Mouse (Mus musculus) gonadal fat pad, adult 2 months (tissue): ENCODE measurements at regions not wholly inside any gene's neighbourhood (a gene's known extent, or its start where the extent isn't known, plus 50 kb on each side); places are given as distances from the start of the nearest gene placed in this dataset.
"Not testable (repeated sequence)": the region's sequence is repeated elsewhere in the genome, so short reads cannot be mapped to it uniquely, and the experiment has no call there.

ENCODE experiments used
- DNase-seq: peaks from one replicate; pipeline ENCODE4 v3.0.0-alpha.2; 2012; ENCODE audit warnings: low read depth

DNA sequence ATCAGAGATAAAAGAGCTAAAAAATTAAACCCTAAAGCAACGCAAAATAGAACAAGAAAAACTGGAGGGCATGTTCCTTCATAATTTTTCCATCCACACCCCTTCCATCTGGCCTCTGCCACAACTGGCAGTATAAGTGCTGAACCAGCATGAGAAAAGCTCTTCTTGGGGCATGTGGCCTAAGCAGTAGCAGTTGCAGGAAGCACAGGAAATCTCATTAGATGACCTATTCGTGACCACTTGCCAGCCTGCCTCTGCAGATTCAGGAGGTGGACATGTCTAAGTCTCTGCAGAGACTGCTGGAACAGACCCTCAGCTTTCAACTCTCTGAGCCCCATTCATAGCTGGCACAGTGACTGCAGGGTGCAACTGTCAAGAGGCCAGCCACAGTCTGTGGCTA lies 116.5 kb upstream of the Teddm2 start:
- no peak for DNase-seq

DNA sequence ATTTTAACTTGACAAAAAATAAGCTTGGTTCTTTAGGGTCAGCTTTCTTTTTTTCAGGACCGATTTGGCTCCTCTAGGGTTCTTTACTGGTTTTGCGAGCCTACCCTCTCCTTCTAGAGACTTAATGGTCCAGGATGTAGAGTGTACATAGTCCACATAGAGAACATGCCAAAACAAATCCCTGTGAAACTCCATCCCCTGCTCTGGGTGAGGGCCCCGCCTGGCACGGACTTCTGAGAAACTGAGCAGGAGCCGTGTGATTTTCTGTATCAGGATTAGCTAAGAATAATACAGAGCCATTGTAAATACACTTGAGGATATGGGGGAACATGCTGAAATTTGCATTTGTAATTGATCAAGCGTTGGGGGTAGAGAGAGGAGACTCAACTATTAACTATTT lies 118.2 kb upstream of the Teddm2 start:
- no peak for DNase-seq

DNA sequence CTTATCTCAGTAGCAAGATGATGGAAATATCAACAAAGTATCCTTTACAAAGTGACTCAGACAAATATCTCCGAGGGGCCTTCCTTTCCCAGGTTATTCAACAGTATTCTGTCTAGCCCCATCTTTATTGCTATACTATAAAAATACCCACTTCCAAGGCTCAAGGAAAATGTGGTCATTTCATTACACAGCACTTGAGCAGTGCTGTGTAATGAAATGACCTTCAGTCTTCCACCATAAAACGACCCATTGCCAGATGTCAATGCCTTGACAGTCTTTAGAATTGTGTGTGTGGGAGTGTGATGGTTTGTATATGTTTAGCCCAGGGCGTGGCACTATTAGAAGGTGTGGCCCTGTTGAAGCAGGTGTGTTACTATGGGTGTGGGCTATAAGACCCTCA lies 124.3 kb upstream of the Teddm2 start:
- DNase-seq = no peak

DNA sequence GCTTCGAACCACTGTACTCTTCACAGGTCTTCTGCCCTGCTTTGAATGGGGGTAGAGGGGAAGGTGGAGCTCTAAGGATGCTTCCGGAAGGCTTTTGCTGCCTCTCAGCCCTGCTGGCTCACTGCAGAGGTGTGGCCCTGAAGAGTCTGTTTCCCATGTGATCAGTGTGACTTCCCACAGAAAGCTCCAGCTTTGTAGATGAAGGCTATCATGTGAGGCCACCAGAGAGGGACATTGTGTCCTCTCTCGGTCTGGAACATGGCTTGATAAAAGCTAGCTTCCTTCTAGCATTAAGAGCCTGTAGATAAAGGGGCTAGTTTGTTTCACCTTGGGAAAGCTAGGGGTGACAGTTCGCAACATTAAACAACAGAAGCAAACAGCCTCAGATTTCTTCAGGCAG lies 127.3 kb upstream of the Teddm2 start:
- DNase-seq = no peak

DNA sequence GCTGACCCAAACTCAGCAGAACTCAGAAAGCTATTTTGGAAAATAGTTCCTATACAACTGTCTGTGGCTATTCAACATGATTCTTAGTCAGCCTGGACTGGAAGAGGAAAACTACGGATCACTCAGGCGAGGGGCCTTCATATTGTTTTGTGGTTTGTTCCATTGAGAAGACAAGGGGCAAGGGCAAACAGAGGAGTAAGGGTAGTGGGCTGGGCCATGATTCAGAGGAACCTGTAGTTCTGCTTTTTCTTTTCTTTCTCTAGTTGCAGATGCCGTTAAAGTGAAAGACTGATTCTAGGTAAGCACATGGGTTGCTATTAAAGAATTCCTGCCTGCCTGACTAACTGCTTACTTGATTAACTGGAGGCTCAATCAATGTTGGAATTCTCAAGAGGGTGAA lies 129.8 kb upstream of the Teddm2 start:
- DNase-seq = no peak

DNA sequence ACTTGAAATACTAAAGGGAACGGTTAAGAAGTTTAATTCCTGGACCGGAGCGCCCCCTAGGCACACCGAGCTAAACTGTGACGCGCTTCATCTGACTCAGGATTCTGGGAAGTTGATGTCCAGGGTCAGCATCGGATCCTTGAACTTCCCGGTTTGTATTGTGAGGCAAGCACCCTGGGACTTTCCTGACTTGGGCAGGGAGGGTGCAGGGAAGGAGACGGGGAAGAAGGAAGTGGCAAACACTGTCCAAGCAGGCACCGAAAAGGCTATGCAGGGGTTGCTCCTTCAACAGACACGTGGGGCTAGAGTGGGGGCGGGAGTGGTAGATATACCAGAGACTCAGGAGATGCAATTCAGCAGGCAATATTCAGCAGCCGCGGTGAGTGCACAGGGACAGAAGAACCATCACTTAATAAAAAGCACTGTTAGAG lies 132.7 kb upstream of the Teddm2 start:
- DNase-seq = no peak

DNA sequence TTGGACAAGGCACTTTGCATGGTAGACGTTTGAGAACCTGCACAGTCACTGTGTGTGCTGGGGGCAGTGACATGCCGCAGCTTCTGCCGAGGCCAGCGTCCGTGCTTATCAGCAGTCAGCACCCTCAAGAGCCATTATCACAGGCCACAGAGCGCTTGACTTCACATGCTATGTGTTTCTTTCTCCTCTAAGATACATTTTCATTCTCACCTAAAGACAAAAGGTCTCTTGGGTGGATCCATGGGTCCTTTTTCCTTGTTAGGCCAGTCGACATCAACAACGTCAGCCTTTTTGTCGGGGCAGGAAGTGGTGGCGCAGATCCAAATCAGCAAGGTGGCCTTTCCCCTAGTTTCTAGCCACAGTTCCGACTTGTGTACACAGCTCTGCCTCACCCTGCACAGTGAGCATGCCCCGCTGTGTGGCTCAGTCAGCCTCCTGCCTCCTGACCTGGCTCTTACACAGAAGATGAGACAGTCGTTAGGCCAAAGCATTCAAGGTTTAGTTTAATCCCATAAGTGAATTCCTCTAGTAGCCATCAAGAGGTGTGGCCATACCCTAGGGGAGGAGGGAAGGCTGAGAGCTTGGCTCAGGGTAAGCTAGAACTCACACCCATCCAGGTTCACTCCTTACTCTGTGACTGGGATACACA lies 134.1 kb upstream of the Teddm2 start:
- no peak for DNase-seq

DNA sequence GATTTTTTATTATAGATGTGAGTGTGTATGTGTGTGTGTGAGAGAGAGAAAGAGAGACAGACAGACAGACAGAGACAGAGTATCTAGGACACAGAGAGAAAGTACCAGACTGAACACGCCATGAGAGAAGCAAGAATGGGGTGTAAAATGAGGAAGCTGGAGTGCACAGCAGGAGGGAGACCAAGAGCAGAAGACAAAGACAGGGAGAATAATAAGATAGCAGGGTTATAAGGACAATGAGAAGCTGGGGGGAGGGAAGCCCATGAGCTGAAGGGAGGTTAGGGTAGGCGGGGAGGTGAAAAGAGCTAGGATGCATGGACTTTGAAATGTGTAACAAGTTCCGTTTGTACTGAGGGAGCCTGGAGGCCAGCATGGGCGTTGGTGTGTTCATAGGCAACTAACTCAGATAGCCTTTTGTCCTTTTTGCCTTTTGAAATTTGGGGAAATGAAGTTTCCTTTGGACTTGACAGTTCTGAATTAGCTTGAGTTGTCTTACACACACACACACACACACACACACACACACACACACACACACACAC lies 136.8 kb upstream of the Teddm2 start:
- no peak for DNase-seq

DNA sequence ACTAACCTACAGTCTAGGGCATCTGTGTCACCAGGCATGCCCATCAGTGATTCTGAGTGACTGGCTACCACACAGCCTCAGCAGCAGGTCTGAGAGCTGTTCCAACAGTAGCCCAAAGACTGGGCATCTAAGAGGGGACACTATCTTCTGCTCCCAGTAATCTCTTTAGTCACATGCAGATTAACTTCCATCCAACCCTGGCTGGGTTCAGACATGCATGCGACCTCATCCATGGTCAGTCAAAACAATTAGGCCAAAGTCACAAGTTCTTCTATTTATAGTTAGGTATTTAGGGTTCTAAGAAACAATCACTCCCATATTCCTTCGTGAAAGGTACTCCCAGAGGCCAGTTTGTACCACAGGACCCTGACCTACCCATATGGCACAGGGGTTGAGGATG lies 138.2 kb upstream of the Teddm2 start:
- no peak for DNase-seq

DNA sequence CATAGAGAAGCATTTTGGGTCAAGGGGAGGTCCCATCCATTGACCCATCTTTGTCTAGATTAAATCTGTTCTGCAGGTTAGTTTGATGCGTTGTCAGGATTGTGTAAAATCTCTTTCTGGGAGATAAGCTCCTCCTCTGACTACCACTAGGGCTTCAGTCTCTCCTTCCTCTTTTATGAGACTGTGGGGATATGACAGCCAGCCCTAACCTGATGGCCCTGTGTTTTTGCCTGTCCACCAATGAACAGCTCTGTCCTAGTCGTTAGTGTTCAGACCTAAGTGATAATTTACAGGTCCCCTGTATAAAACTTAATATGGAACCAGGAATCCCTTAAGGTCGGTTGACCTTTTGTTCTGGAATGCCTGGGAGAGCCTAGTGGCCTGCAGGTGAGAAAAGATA lies 140.9 kb upstream of the Teddm2 start:
- DNase-seq = no peak

DNA sequence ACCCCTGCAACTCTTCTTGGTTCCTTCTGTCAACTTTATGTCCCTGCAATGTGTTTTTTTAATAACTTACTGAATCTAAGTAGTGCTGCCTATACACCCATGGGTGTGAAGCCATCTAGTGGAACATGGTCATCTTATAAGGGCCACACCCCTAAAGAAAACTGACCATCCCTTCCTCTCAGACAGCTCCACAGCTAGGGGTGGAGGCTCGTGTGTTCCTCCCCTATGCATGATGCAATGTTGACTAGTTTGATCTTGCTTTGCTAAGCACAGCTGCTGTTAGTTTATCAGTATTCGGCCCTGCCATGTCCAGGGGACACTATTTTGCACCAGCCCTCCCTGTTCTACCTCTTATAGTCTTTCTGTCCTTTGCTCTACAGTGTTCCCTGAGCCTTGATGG lies 142.9 kb upstream of the Teddm2 start:
- DNase-seq = no peak

DNA sequence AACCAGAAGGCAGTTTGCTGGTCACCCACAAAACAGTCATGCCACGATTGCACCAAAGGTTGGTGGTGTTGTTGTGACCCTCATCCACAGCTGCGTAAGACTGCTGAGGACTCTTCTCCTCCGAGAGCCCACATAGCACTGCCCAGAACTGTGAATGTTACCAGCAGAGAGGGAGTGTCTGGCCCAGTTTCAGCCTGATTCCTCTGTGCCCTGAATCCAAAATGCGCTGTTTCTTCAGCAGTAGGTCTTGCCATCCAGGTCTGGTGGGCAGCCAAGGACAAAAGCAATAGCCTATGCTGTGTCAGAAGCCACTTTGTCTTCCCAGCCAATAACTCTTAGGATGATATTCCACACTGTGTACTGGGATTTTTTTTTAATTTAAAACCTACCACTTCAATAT lies 144.7 kb upstream of the Teddm2 start:
- DNase-seq = no peak

DNA sequence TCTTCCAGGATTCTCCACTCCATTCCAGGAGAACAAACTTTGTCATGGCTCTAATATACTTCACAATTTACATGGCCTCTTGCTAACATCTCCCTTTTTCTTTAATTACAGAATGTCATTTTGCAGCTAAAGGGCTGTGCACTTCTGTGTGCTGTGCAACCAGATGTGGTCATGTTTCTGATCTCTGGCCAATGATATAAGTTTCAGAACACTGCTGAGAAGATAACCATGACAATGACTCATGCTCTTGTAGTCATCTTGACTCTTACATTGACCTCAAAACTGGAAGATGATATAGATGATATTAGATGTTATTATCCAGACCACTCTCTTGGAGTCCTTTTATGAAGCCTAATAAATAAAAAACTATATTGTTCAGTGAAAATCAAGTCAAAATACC lies 145.9 kb upstream of the Teddm2 start:
- no peak for DNase-seq

DNA sequence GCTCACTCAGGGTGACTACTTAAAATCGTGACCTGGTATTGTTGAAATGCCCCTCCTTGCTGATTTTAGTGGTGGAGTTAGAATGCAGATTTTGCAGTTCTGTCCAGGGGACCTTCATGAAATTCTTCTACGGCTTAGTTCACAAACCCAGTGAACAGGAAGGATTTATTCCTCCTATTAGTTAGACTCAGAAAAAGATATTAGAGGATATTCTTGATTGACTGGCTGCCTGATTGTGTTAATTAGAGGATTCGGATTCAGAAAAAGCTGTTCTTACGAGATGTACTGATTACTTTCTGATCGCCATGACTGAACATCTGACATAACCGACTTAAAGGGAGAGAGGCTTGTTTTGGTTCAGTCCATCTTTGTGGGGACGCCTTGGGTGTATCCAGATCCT lies 147.3 kb upstream of the Zfp648 start:
- no peak for DNase-seq

DNA sequence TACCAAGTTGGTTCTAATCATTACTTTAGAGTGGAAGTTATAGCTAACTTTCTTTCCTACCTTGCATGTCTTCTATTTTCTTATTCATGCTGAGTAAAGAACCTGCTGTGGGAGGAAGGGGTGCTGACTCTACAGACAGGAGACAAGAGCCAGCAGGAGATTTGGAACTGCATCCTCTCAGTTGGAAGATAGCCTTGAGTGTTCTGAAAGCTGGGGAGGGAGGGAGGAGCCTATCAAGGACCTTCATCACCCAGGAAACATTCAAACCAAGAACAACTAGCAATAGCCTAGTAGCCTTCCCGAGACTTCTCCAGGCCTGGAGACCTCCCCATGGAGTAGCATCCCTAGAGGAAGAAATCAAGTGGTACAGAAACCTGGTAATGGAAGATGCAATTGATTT lies 146.1 kb upstream of the Zfp648 start:
- no peak for DNase-seq

DNA sequence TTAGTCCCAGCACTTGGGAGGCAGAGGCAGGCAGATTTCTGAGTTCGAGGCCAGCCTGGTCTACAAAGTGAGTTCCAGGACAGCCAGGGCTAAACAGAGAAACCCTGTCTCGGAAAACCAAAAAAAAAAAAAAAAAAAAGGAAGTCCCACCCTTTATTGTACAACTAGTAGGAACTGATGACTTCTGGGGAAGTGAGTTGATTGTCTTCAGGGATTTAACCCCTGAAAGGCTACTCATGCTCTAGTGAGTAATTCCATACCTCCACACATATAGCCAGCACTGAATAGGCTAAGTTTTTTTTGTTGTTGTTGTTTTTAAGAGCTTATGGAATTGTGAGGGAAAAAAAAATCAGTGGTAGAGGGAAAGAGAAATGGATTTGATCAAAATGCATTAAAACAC lies 139.6 kb upstream of the Zfp648 start:
- not testable (repeated sequence) for DNase-seq

DNA sequence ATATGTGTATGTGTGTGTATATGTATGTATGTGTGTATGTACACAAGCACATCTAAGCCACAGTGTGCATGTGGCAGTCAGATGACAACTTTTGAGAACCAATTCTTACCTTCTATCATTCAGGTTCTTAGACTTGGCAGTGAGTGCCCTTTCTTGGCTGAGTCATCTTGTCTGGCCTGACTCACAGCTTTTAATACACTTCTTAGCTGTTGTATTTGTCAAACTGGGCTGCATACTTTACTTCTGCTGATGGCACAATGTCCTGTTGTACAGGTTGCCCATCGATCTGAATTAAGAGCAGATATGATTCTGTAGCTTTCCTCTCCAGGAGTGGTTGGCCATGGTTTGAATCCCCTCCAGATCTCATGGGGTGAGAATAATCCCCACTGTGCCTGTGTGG lies 139.1 kb upstream of the Zfp648 start:
- no peak for DNase-seq

DNA sequence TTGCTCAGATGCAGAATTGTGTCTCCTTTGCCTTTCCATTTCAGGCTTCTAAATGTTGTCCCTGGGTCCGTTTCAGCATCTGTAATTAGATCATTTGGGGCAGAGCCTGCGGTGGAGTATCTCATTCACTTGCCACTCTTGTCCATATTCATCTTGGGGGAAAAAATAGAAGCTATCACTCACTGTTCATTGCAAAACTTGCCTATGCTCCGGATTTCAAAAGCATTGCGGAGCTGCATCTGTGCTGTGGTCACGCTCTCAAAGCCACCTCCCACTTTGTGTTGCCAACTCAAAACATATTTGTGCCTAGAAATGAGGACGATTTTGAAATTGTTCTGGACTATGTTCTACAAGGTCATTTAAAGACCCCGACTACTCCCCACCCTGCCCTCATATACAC lies 138.3 kb upstream of the Zfp648 start:
- no peak for DNase-seq

DNA sequence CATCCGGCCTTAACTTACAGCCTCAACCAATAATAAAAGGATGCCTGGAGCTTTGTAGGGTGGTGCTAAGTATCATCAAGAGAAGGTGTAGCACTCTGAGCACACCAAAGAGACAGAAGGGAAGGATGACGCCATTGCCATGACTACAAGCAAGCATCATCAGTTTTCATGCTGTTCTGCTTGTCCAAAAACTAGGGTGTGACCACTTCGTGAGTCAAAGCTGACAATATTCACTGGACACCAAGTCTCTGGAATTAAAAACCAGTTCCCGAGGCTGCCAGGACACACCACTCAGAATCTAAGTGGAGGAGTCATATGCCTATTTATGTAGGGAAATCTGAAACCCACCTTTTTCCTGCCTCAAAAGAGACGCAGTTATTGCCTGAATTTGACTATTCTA lies 136.4 kb upstream of the Zfp648 start:
- no peak for DNase-seq

DNA sequence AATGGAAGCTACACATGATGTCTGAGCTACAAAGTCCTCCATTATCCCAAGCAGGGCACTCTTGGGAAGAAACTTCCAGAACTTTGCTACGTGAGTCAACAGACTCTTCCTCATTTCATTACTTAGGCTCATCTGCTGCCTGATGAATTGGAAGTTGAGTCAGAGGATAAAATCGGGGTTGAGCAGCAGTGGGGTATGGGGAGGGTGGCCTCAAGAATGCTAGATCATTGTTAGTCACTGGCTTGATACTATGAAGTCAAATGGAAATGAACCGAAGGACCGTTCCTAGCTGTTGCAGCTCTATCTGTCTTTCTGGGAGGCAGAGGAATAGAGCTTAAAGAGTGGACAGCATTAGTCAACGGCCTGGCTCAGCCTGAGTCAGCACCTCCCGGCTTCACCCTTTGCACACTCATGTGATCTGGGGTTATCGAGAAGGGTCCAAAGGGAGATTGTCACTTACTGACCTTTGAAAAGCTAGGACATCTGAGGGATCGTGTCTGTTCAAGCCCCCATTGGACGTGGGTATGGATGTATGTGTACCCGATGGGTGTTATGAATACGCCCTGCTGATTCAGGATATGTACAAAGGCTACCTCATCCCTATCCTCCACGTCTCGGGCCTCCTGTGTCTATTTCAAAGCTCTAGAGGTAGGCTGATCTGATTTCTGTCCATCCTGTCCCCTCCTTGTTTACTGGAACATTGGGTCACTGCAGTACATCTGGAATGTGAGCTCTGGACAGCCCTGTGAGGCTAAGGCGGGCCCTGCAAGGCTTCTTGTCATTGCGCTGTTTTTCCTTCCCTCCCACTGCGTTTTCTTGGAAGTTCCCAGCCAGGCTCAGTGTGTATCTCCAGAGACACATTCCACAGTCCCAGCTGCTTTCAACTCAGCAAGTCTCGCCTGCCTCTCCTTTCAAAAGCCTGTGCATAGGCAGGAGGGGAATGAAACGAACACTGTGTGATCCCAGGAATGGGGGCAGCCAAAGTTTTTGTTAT lies 135.4 kb upstream of the Zfp648 start:
- DNase-seq = no peak

DNA sequence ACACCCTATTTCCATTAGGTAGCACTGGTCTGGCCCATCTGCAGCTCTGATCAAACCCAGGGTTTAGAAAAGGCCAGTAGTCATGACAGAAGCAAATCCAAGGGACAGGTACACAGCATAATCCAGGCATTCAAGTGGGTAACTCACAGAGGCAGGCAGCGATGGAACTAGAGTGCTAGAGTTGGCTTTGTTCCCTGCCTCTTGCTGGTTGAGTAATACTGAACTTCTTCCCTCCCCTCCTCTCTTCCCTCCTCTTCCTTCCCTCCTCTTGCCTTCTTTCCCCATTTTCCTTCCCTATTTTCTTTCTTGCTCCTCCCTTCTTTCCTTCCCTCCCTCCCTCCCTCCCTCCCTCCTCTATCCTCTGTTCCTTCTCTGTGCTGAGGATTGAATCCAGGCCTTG lies 133.1 kb upstream of the Zfp648 start:
- no peak for DNase-seq

DNA sequence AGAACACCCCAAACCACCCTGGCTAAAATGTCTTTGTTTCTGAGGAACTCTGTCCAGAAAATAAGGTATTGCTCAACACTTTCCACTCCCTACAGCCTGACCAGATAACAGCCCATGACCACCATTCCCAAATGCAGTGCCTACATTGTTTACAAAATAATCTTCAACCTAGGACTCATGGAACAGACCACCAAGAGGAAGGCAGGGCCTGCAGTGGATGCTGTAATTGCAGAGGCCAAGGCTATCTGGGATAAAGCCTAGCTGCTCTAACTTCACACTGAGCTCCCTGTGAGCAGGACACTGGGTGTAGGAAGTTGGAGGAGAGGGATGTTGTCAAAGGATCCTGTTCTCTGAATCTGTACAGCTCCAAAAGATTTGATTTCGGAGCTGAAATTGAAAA lies 126.7 kb upstream of the Zfp648 start:
- DNase-seq = no peak
